Mouse (Mus musculus): ENCODE measurements around the gene Gadd45gip1. TPM values are rescaled to one million over a fixed set of nuclear protein-coding genes. Genes with fewer than 3 reads are reported as not detected.
"Not testable (repeated sequence)": the region's sequence is repeated elsewhere in the genome, so short reads cannot be mapped to it uniquely, and the experiment has no call there.

Gadd45gip1 gene
- polyA plus RNA-seq, 1 experiment from 2014 or later = 49.5 TPM

DNA sequence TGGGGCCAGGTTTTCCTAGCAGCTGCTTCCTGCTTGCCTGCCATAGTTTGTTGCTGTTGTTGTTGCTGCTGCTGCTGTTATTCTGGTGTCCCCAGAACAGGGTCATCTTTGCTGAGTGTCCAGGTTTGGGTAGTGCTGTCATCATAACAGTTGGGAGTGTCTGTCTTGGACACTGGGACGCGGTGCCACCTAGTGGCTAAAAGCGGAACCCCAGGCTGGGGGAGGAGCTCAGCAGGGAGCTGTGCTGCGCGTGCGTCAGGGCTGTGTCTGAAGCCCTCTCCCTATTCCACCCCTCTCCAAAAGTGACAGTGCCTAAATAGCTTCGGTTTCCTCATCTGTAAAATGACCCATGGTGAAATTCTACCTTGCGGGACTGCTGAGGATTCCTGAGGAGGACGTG lies 15.8 kb upstream of the Gadd45gip1 start:
- H3K4me3 ChIP-seq (replicated peaks; ENCODE audit: low read length) = no peak overlapping the region
- no peak overlapping the region for H3K27ac ChIP-seq (ENCODE audit: low read length)

DNA sequence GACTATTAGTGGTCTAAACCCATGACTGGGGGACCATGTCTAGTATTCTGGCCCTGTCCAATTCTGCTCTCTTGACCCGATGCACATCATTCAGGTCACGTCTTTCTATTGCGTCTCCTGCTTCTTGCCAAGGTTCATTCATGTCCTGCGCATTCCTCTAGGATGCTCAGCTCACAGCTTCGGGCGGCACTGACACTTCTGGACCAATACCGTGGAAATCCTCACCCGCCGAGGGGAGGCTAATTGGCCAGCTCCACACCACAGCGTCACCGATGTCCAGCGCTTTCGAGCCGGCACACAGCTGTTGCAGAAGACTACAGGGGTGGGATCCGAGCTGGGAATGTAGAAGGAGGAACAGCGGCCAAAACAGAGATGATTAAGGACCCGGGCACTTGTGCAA lies 15.2 kb upstream of the Gadd45gip1 start:
- H3K9me3 ChIP-seq (replicated peaks; ENCODE audit: control insufficient read depth, low read length) = no peaks in the 10 kb centered on the region
- H3K4me1 ChIP-seq (ENCODE audit: control insufficient read depth, insufficient read depth, low read length) = peaks cover 8% of the 10 kb centered on the region; the same call in 1 of the 2 replicates
- H3K27me3 ChIP-seq (ENCODE audit: control insufficient read depth, insufficient read depth, low read length) = peaks cover 6% of the 10 kb centered on the region
- no peak overlapping the region for H3K4me2 ChIP-seq (ENCODE audit: low read depth, low read length)
- no peak overlapping the region for H3K4me3 ChIP-seq (replicated peaks; ENCODE audit: low read length)
- no peak overlapping the region for H3K27ac ChIP-seq (ENCODE audit: low read length)
- WGBS = 76% methylated on average over 17 of the region's 17 CpGs
- ATAC-seq (ENCODE audit: insufficient read depth, low FRiP score) = no peak
- H3K9ac ChIP-seq (ENCODE audit: low read length) = no peak overlapping the region
- H3K36me3 ChIP-seq (ENCODE audit: control insufficient read depth, insufficient read depth, low read length) = no peaks in the 10 kb centered on the region

More for the DNA sequence above, 15.8 kb upstream of the Gadd45gip1 start:
- Histone ChIP-seq H3K4me2 (ENCODE audit: low read depth, low read length) (no peak overlapping the region), H3K36me3 (ENCODE audit: control insufficient read depth, insufficient read depth, low read length) (no peaks in the 10 kb centered on the region), H3K9ac (ENCODE audit: low read length) (no peak overlapping the region), H3K9me3 (replicated peaks; ENCODE audit: control insufficient read depth, low read length) (no peaks in the 10 kb centered on the region), H3K27me3 (ENCODE audit: control insufficient read depth, insufficient read depth, low read length) (peaks cover 6% of the 10 kb centered on the region), H3K4me1 (ENCODE audit: control insufficient read depth, insufficient read depth, low read length) (peaks cover 10% of the 10 kb centered on the region; the same call in 1 of the 2 replicates)
- WGBS = 9% methylated on average over 9 of the region's 9 CpGs
- ATAC-seq (ENCODE audit: insufficient read depth, low FRiP score) = peak; percentile 81

DNA sequence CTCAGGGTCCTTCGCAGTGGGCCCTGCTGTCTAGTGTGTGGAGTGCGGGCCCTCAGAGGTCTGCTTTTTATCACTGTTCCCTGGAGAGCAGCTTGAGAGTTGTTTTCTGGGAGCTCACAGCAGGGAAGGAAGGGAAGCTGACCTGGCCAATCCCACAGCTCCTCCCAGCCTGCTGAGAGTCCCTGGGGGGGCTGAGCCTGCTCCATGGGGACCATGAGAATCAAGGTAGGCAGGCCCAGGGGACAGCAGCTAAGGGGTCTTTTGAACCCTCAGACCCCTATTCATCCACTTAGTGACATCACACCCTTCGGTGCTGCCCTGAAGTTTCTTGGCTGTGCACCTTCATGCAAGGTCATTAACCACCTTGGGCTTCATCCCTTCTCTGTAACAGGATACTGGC lies 8.6 kb upstream of the Gadd45gip1 start, which contains the start of gene Dand5:
Gene Dand5 (minus strand): TSS at position 101 of the 400 bp plus-strand sequence.
- no peaks in the 10 kb centered on the region for H3K36me3 ChIP-seq (ENCODE audit: control insufficient read depth, insufficient read depth, low read length)
- peaks cover 3% of the 10 kb centered on the region for H3K4me1 ChIP-seq (ENCODE audit: control insufficient read depth, insufficient read depth, low read length)
- H3K27me3 ChIP-seq (ENCODE audit: control insufficient read depth, insufficient read depth, low read length) = no peaks in the 10 kb centered on the region
- peak within 1 kb of the TSS; percentile 51; the same call in 1 of the 2 replicates for H3K9ac ChIP-seq (ENCODE audit: low read length)
- peak within 1 kb of the TSS; percentile 20; the same call in 1 of the 2 replicates for H3K4me3 ChIP-seq (replicated peaks; ENCODE audit: low read length)
- H3K9me3 ChIP-seq (replicated peaks; ENCODE audit: control insufficient read depth, low read length) = no peaks in the 10 kb centered on the region
- peak within 1 kb of the TSS; percentile 42 for H3K4me2 ChIP-seq (ENCODE audit: low read depth, low read length)
- no peak within 1 kb of the TSS for H3K27ac ChIP-seq (ENCODE audit: low read length)
- no peak for ATAC-seq (ENCODE audit: insufficient read depth, low FRiP score)
- 47% methylated on average over 3 of the region's 3 CpGs for WGBS

DNA sequence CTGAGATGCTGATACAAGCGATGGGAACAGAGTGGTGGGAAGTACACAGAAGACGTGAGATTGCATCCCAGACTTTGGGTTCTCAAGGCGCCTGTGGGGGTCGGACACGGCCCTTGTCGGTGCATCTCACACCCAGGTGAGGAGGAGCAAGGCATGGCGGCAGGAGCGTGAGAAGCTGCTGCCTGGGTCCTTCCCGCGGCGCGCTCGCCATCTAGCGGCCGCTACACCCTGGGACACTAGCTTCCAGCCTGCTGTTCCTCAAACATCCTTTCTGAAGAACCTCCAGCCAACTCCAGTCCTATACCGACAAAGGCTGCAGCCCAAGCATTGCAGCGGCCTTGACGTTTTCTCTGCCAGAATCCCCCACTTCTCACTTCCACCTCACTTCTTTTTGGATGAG lies 7.7 kb upstream of the Gadd45gip1 start:
- Histone ChIP-seq H3K9me3 (replicated peaks; ENCODE audit: control insufficient read depth, low read length) (no peaks in the 10 kb centered on the region), H3K36me3 (ENCODE audit: control insufficient read depth, insufficient read depth, low read length) (no peaks in the 10 kb centered on the region), H3K27me3 (ENCODE audit: control insufficient read depth, insufficient read depth, low read length) (no peaks in the 10 kb centered on the region), H3K9ac (ENCODE audit: low read length) (peak overlapping the region; percentile 51; the same call in 1 of the 2 replicates), H3K4me1 (ENCODE audit: control insufficient read depth, insufficient read depth, low read length) (peaks cover 3% of the 10 kb centered on the region), H3K27ac (ENCODE audit: low read length) (no peak overlapping the region), H3K4me2 (ENCODE audit: low read depth, low read length) (peak overlapping the region; percentile 42), H3K4me3 (replicated peaks; ENCODE audit: low read length) (peak overlapping the region; percentile 20; the same call in 1 of the 2 replicates)
- WGBS = under 1% methylated on average over 18 of the region's 18 CpGs
- peak; percentile 82 for ATAC-seq (ENCODE audit: insufficient read depth, low FRiP score)

DNA sequence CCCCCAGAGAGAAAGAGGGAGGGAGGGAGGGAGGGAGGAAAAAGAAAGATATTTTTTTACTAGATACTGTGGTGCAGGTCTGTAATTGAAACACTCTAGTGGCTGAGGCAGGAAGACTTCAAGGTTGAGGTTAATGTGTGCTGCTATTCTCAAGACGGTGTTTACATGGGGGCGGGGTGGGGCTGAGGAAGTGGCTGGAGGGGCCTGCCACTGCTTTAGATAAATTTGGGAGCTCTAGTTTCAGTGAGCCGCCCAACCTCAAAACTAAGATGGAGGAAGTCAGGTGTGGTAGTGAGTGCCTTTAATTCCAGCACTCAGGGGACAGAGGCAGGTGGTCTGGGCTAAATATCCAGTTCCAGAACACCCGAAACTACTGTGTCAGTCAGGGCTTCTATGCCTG lies 5.7 kb upstream of the Gadd45gip1 start:
- no peak overlapping the region for H3K27ac ChIP-seq (ENCODE audit: low read length)
- no peaks in the 10 kb centered on the region for H3K36me3 ChIP-seq (ENCODE audit: control insufficient read depth, insufficient read depth, low read length)
- H3K4me1 ChIP-seq (ENCODE audit: control insufficient read depth, insufficient read depth, low read length) = peaks cover 3% of the 10 kb centered on the region
- H3K4me2 ChIP-seq (ENCODE audit: low read depth, low read length) = no peak overlapping the region
- no peak for ATAC-seq (ENCODE audit: insufficient read depth, low FRiP score)
- H3K27me3 ChIP-seq (ENCODE audit: control insufficient read depth, insufficient read depth, low read length) = no peaks in the 10 kb centered on the region
- no peaks in the 10 kb centered on the region for H3K9me3 ChIP-seq (replicated peaks; ENCODE audit: control insufficient read depth, low read length)
- no peak overlapping the region for H3K4me3 ChIP-seq (replicated peaks; ENCODE audit: low read length)
- WGBS = 34% methylated on average over 4 of the region's 4 CpGs
- H3K9ac ChIP-seq (ENCODE audit: low read length) = no peak overlapping the region

DNA sequence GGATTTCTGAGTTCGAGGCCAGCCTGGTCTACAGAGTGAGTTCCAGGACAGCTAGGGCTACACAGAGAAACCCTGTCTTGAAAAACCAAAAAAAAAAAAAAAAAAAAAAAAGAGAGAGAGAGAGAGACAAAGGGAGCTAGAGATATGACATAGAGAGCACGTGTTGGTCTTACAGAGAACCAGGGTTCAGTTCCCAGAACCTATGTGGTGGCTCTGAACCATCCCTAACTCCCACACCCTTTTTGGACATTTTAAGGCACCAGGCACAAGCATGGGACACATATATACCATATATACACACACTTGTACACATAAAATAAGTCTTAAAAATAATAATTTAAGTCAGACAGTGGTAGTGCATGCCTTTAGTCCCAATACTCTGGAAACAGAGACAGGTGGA lies 4.8 kb upstream of the Gadd45gip1 start:
- 81% methylated on average over 1 of the region's 2 CpGs for WGBS
- H3K27ac ChIP-seq (ENCODE audit: low read length); H3K9me3 ChIP-seq (replicated peaks; ENCODE audit: control insufficient read depth, low read length); H3K36me3 ChIP-seq (ENCODE audit: control insufficient read depth, insufficient read depth, low read length); H3K27me3 ChIP-seq (ENCODE audit: control insufficient read depth, insufficient read depth, low read length); H3K4me1 ChIP-seq (ENCODE audit: control insufficient read depth, insufficient read depth, low read length); ATAC-seq (ENCODE audit: insufficient read depth, low FRiP score); H3K4me2 ChIP-seq (ENCODE audit: low read depth, low read length); H3K9ac ChIP-seq (ENCODE audit: low read length); H3K4me3 ChIP-seq (replicated peaks; ENCODE audit: low read length): not testable (repeated sequence)

DNA sequence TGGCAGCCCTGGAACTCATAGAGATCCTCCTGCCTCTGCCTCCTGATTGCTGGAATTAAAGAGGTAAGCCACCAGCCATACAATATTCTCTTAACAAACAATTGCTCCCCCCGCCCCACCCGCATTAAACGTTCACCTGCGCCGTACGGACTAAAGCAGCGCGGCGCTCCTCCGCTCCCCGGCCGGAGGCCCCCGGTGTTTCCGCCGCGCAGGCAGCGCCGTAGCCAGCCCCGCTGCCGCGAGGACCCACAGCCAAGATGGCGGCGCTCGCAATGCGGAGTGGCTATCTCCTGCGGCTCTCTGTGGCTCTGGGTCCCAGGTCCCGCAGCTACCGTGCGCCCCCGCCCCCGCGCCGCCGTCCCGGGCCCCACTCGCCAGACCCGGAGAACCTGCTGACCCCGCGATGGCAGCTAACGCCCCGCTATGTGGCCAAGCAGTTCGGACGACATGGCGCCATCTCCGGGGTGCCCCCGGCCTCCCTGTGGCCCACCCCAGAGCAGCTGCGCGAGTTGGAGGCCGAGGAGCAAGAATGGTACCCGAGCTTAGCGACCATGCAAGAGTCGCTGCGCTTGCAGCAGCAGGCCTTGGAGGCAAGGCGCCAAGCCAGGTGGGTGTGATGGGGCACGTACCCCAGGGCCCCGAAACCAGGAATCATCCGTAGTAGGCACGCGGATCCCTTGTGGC lies 854 bp downstream of the Gadd45gip1 start:
- WGBS = 1% methylated on average over 59 of the region's 59 CpGs

DNA sequence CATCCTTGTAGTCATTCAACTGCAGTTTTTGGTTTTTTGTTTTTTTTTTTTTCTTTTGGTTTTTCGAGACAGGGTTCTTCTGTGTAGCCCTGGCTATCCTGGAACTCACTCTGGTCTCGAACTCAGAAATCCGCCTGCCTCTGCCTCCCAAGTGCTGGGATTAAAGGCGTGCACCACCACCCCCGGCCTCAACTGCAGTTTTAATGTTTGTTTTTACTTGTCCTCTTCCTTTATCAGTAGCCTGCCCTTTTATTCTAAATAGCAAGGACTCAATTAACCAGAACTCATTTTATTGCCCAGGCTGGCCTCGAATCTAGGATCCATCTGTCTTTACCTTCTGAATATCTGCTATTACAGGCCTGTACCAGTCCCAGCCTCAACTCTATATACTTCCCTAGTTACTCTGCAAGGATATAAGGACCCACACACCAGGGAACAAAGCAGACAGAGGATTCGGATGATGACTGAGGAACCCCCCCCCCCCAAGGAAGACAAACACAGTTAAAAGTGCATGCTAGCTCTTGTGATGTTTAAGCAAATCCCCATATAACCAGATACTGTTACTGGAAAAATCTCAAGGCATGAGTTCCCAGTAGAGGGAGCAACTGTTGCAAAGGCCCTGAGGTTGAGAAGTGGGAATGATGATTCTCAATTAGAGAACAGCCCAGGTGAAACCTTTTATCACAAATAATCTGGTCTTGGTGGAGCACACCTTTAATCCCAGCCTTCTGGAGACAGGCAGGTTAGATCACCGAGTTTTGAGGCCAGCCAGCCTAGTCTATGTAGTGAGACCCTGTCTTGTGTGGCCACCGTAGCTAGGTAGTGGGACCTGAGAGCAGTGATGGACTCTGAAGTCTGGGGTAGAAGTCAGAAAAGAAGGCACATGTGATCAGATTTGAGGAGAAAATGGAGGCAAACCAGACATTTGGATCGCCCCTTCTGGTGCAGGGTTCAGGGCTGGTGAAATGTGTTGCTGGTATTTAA lies 1.7 kb downstream of the Gadd45gip1 start:
- peak overlapping the region; percentile 98 for H3K4me3 ChIP-seq (replicated peaks; ENCODE audit: low read length)
- peak overlapping the region; percentile 99 for H3K9ac ChIP-seq (ENCODE audit: low read length)
- peaks cover 18% of the 10 kb centered on the region for H3K4me1 ChIP-seq (ENCODE audit: control insufficient read depth, insufficient read depth, low read length)
- H3K9me3 ChIP-seq (replicated peaks; ENCODE audit: control insufficient read depth, low read length) = no peaks in the 10 kb centered on the region
- peaks cover 19% of the 10 kb centered on the region; the same call in 1 of the 2 replicates for H3K36me3 ChIP-seq (ENCODE audit: control insufficient read depth, insufficient read depth, low read length)
- H3K4me2 ChIP-seq (ENCODE audit: low read depth, low read length) = peak overlapping the region; percentile 75
- H3K27me3 ChIP-seq (ENCODE audit: control insufficient read depth, insufficient read depth, low read length) = no peaks in the 10 kb centered on the region
- 53% methylated on average over 10 of the region's 10 CpGs for WGBS
- H3K27ac ChIP-seq (ENCODE audit: low read length) = peak overlapping the region; percentile 95
- ATAC-seq (ENCODE audit: insufficient read depth, low FRiP score) = no peak

More for the DNA sequence above, 854 bp downstream of the Gadd45gip1 start:
- peak; percentile 78 for ATAC-seq (ENCODE audit: insufficient read depth, low FRiP score)
- Histone ChIP-seq H3K36me3 (ENCODE audit: control insufficient read depth, insufficient read depth, low read length) (peaks cover 13% of the 10 kb centered on the region; the same call in 1 of the 2 replicates), H3K4me1 (ENCODE audit: control insufficient read depth, insufficient read depth, low read length) (peaks cover 18% of the 10 kb centered on the region), H3K9me3 (replicated peaks; ENCODE audit: control insufficient read depth, low read length) (no peaks in the 10 kb centered on the region), H3K4me3 (replicated peaks; ENCODE audit: low read length) (peak overlapping the region; percentile 98), H3K27ac (ENCODE audit: low read length) (peak overlapping the region; percentile 95), H3K4me2 (ENCODE audit: low read depth, low read length) (peak overlapping the region; percentile 75), H3K27me3 (ENCODE audit: control insufficient read depth, insufficient read depth, low read length) (no peaks in the 10 kb centered on the region), H3K9ac (ENCODE audit: low read length) (peak overlapping the region; percentile 99)
